In the genomic region with DNA sequence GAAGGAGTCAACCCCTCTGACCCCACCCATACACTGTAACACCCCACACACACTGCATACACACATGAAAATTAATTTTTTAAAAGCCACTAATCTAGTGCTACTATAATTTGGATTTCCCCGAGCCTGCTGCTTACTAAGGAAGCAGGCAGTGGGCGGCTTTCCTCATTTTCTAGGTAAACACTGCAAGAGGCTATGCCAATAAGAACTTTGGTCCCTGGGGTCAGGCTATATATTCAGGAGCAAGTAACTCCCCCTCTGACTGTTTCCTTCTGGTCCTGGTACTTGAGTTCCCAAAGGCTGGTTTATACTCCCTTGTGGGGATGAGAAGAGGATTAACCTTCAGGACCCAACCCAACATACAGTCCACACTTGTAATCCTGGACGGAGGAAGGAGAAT, we compare ENCODE assay signal across 26 mouse cellular contexts. TPM values are rescaled to one million over a fixed set of nuclear protein-coding genes. Genes with fewer than 3 reads are reported as not detected.
"Had no signal": no experiment of that assay in that cellular context is flagged by ENCODE, and none has a peak within 500 bp of the region (broad histone marks: within the 10 kb centered on the region; RNA-seq: fewer than 3 reads in every experiment).

No protein-coding gene starts in this region.

- DNase-seq: kidney, adult 8-10 months; kidney, postnatal 10 days; kidney, postnatal 36 days; left cerebral cortex, postnatal 4 days; liver, postnatal 0 days; lung, embryonic 14.5 days; retina, postnatal 1 day; right cerebral cortex, postnatal 25 days; thymus, postnatal 25 days had no signal

- H3K9ac ChIP-seq: kidney, embryonic 15.5 days; limb, embryonic 12.5 days; limb, embryonic 15.5 days; liver, embryonic 14.5 days; liver, postnatal 0 days; lung, embryonic 14.5 days; midbrain, embryonic 12.5 days; midbrain, embryonic 15.5 days; neural tube, embryonic 13.5 days had no signal

- ATAC-seq: liver, postnatal 0 days; lung, postnatal 0 days; midbrain, embryonic 15.5 days had no signal

- H3K27ac ChIP-seq: kidney, embryonic 15.5 days; limb, embryonic 12.5 days; limb, embryonic 15.5 days; liver, embryonic 14.5 days; macrophage; midbrain, embryonic 12.5 days; midbrain, embryonic 15.5 days; neural tube, embryonic 13.5 days had no signal

- H3K4me2 ChIP-seq: kidney, embryonic 15.5 days; limb, embryonic 12.5 days; limb, embryonic 15.5 days; liver, embryonic 11.5 days; lung, embryonic 14.5 days; midbrain, embryonic 12.5 days; midbrain, embryonic 15.5 days; neural tube, embryonic 13.5 days had no signal

- H3K27me3 ChIP-seq: kidney, embryonic 15.5 days; limb, embryonic 12.5 days; limb, embryonic 15.5 days; midbrain, embryonic 12.5 days; midbrain, embryonic 15.5 days; neural tube, embryonic 13.5 days had no signal

- H3K4me1 ChIP-seq: kidney, embryonic 15.5 days; limb, embryonic 12.5 days; limb, embryonic 15.5 days; midbrain, embryonic 12.5 days; midbrain, embryonic 15.5 days; neural tube, embryonic 13.5 days had no signal

- H3K4me3 ChIP-seq: kidney, embryonic 15.5 days; limb, embryonic 12.5 days; limb, embryonic 15.5 days; midbrain, embryonic 12.5 days; midbrain, embryonic 15.5 days; myocyte; neural tube, embryonic 13.5 days had no signal

- H3K9me3 ChIP-seq: kidney, embryonic 15.5 days; limb, embryonic 12.5 days; limb, embryonic 15.5 days; midbrain, embryonic 12.5 days; midbrain, embryonic 15.5 days; neural tube, embryonic 13.5 days had no signal

RNA-seq across cellular contexts. Expression of a gene that starts 34.9 kb away (rescaled TPM):
- total RNA-seq: left cerebral cortex, adult 8-10 months; left cerebral cortex, postnatal 4 days; megakaryocyte, adult 5-6 weeks; neutrophil, adult 5-6 weeks had no signal
- polyA plus RNA-seq: kidney, embryonic 15.5 days; limb, embryonic 12.5 days; limb, embryonic 15.5 days; liver, embryonic 11.5 days; lung, embryonic 14.5 days; macrophage; midbrain, embryonic 12.5 days; midbrain, embryonic 15.5 days; neural tube, embryonic 13.5 days; stomach, embryonic 14.5 days had no signal

RNA-seq across cellular contexts. Expression of a gene that starts 35.1 kb away (rescaled TPM):
- total RNA-seq: layer of hippocampus, postnatal 14 days; megakaryocyte, adult 5-6 weeks; neutrophil, adult 5-6 weeks had no signal
- polyA plus RNA-seq: kidney, embryonic 15.5 days; limb, embryonic 12.5 days; limb, embryonic 15.5 days; liver, embryonic 11.5 days; liver, embryonic 14.5 days; lung, embryonic 14.5 days; macrophage; midbrain, embryonic 12.5 days; myocyte; neural tube, embryonic 13.5 days; stomach, embryonic 14.5 days; thymus, postnatal 0 days had no signal
